Mouse (Mus musculus): ENCODE measurements around the gene Senp3.

The Senp3 gene

DNA sequence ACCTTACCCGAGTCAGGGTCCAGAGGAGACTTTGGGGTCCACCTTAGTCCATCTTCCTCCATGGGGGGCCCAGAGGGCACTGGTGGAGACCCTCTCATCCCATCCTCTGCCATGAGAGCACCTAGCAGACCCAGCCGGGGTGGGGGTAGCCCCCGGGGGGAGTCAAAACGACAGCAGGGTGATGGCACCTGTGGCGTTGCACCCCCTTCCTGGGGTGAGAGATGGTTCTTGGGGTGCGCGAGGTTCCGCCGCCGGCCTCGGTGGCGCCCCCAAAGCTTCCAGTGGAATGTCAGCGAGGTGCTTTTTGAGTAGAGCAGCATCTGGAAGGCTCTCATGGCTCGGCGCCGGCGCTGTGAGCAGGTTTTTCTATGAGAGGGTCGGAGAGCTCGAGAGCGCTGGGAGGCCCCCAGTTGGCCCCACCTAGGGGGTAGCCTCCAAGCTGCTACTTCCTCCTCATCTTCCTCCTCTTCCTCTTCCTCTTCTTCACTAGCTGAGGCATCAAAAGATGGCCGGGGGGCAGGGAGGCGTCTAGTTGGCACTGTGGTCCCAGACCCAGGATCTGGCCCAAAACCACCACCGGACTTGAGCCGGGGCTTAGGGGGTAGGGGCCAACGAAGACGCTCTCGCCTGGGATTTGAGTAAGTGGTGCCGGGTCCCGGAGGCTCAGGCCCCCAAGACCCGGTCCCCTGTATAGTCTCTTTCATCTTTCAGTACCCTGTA is 1.6 kb downstream of the Senp3 start:
- no peak for DNase-seq

DNA sequence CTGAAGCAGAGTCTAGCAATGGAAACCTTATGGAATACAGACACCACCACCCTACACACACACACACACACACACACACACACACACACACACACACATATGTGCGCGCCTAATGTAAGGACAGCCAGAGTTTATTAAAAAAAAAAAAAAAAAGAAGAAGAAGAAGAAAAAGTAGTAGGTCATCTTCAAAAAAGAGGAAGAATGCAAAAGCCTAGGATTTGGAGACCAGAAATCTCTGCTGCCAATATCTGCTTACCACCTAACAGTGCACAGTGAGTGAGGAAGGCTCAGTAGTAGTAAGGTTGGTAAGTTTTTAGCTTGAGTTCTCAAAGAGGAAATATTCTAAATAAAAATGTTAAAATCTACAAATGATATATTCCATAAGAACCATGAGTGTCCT is 2.7 kb downstream of the Senp3 start:
- no peak for DNase-seq

DNA sequence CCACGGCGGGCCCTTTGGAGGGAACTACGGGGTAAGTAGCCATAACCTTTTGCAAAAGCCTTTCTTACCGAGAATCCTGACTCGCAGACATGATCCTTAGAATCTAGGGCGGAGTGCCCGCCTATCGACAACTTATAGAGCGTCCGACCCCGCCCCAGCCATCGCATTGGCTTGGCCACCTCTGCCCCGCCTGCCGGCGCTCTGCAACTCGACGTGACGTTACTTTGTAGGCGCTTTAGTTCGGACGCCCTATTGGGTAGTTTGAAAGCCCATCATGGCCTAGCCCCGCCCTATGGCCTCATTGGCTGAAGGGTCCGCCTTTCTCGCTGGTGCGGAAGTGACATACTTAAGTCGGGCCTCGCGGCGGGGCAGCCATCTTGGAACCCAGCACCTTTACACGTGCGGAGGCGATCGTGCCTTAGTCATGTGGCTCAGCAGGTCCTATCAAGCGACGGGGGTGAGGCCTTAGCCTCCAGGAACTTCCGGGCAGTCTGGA is 9.6 kb downstream of the Senp3 start, which contains the start of gene Eif4a1:
Gene Eif4a1, minus strand, starts transcription at position 213 of the 496 bp plus-strand sequence.
- peak; percentile 100 for DNase-seq

DNA sequence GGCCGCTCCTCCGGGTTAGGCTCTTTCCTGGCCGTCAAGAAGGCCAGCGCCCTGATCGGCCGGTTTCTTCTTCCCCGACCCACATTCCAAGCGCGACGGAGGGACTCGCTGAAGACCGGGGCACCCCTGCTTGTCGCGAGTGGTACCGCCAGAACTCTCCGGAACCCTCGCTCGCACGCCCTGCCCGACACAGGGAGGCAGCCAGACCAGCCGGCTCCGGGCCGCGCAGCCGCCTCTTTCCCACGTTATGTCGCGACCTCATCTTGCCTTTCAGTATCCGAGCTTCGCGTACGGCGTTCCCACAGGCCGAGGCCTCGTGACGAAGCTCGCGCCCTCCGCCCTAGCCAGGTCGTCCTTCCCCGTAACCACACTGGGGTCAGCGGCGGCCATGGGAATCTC is 10.2 kb downstream of the Senp3 start:
- DNase-seq = no peak

DNA sequence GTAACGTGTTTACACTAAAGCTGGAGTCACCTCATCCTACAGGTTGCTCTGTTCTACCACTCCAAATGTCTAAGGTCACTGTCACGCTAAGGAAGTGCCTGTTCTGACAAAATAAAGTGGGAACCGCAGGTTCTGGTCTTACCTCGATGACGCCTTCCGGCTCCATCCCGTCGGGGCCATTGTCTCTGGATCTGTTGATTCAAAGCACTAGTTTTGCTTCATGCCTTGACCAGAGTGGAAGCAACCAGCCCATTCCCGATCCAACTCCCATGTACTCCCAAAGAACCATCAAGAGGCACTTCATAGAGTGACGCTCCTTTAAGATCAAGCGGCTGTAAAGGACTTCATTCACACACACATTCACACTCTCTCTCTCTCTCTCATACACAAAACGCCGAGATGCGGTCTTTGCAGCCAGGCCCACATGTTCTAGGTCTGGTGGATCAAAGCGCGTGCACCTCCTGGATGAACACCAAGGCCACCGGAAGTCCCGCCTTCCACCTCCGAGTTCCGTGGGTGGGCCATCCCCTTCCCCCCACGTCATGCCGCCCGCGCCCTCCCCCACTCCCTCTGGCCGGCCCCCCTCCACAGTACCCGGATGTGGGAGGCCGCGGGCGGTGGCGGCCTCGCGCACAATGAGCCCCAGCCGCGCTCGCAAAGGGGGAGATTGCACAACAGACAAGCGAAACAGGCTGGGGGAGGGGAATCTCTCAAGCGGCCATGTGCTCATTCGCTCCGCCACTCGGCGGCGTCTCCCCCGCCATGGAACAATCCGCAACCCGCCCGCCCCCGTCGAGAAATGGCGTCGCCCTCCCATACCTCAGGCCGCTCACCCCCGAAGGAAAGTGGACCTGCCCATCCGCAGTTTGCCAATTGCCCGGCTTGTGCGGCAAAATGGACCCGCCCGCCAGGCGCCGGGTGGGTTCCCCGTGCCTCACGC is 10.8 kb downstream of the Senp3 start:
- DNase-seq = peak; percentile 94

DNA sequence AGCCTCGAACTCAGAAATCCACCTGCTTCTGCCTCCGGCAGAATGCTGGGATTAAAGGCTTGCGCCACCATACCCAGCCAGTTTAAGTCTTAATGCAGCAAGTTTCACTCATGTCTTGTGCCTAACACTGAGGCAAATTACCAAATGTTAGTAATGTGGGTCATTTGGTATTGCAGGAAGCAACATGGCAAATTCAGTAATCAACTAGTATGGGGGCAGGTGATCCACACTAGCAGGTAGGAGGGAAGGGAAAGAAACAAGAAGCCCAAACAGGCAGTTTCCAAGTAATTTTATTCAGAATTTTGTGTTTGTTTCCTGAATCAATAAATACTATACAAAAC is 15.2 kb downstream of the Senp3 start:
- DNase-seq = no peak

DNA sequence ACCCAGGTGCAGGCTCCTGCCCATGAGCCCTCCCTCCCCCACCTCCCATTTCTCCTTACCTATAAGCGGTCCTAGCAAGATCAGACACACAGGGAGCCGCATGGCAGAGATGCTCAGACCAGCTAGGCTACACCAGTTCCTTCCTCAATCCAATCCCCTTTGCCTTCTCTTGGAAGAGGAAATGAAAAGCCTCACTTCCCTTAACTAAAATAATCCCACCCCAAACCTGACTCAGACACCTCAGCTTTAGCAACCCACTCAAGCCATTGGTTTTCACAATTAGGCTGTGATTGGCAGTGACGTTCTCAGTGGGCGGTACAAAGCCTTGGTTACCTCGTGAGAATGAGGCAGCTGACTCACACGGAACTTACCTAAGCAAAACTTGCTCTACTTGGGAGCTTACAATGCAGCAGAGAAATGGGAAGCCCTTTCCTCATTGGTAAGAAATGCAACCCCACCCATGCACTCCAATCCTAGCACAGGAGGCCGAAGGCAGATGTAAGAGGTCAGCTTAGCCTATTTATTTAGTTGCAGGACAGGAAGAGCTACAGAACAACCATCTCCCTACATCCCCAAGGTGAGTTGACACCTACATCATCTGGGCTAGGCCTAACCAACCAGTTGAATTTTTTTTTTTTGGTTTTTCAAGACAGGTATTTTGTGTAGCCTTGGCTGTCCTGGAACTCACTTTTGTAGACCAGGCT is 15.8 kb downstream of the Senp3 start, which contains the start of gene Cd68:
Gene Cd68, minus strand, starts transcription at position 193 of the 704 bp plus-strand sequence.
- DNase-seq = no peak

DNA sequence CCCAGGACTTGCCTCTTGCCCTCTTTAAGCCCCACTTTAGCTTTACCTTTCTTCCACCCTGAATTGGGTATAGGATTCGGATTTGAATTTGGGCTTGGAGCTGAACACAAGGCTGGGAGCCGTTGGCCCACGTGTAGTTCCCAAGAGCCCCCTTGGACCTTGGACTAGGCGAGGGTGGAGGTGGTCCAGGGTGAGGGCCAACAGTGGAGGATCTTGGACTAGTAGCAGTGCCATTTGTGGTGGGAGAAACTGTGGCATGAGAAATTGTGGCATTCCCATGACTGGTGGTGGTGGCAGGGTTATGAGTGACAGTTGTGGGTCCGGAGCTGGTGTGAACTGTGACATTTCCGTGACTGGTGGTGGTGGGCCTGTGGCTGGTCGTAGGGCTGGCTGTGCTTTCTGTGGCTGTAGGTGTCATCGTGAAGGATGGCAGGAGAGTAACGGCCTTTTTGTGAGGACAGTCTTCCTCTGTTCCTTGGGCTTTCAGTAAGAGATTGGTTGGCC is 16.4 kb downstream of the Senp3 start:
- no peak for DNase-seq

DNA sequence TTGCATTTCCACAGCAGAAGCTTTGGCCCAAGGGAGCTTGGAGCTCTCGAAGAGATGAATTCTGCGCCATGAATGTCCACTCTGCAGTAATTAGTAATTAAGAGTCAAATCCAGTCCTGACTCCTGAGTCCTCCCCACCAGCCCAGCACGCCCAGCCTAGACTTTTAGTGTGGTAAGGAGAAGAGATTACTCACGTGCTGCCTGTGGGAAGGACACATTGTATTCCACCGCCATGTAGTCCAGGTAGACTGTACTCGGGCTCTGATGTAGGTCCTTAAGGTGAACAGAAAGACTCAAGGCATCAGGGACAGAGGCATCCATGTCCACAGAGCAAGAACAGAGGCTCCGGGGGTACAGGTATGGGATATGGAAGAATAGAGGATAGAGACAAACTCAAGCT is 17.0 kb downstream of the Senp3 start:
- DNase-seq = no peak

DNA sequence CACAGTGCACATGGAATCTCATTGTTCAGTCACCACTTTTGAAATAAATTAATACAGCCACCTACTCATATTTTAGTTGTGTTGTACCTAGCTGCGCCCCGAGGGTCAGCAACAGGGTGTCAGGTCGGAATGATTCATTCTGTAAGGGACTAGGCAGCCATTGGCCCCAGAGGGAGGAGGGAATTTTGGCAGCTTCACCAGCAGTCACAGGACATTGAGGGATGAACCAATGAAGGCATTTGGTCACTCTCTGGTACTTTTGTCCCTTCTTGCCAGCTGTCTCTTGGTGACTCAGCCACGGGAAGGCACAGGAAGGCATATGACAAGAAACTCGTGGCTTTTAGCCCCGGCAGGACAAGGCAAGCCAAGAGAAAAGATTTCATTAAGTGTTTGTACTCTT is 18.1 kb downstream of the Senp3 start:
- no peak for DNase-seq

DNA sequence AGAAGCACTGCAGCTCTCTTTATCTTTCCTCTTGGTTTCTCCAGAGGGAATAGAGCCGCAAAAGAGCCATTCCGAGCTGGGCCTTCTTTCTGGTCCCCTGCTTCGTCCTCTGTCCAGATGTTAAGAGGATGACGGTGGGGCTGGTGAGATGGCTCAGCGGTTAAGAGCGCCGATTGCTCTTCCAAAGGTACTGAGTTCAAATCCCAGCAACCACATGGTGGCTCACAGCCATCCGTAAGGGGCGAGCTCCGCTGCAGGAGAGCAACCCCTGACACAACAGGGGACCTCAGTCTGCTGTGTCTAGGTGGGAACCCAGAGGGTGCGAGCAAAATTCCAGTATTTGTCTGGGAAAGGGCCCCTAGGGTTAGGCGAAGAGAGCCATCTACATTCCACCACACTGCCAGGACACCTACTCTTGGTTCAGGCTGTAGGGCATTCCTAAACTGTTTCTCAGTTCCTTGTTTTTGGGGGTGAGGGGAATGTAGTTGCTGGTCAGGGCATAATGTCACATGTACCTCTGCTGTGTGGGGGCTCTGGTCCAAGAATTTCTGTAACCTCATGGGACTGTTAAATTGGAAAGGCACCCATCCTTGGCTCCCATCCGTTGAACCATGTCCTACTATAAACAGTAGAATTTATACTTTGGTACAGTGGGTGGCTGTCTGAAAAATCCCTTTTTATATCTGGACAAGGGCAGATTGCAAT is 18.8 kb downstream of the Senp3 start:
- peak; percentile 50 for DNase-seq

DNA sequence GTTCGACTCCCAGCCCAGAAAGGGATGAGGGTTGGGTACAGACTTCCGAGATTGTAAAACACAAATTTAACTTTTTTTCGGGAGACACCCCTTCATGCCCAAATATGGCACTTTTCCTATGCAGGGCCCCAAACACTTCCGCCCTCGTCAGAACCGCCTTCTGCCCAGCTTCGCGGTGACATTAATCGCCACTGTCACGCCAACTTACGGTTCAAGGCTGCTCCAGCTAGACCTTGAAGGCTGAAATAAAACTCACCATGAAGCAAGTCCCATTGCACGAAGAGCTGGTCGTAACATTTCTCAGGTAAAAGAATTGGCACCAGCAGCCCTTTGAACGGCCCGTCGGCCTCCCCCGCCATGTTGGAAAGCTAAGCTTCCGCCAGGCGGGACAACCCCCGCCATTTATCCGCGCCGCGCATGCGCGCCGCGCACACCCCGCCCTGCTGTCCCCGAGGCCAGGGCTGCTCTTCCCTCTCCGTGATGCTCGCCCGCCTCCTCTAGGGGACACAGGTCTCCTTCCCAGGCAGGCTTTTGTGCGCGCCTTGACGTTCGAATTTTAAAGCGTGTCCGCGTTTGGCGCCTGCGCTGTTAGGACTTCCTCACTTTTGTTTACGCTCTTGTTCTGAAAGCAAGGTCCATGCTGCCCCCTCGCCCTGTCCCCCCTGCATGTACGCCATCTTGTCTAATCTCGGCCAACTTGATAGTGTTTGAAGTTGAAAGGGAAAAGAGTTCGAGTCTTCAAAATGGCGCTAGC is 19.5 kb downstream of the Senp3 start, which contains the start of gene Mpdu1:
Gene Mpdu1, minus strand, starts transcription at position 430 of the 754 bp plus-strand sequence.
- peak; percentile 91 for DNase-seq

DNA sequence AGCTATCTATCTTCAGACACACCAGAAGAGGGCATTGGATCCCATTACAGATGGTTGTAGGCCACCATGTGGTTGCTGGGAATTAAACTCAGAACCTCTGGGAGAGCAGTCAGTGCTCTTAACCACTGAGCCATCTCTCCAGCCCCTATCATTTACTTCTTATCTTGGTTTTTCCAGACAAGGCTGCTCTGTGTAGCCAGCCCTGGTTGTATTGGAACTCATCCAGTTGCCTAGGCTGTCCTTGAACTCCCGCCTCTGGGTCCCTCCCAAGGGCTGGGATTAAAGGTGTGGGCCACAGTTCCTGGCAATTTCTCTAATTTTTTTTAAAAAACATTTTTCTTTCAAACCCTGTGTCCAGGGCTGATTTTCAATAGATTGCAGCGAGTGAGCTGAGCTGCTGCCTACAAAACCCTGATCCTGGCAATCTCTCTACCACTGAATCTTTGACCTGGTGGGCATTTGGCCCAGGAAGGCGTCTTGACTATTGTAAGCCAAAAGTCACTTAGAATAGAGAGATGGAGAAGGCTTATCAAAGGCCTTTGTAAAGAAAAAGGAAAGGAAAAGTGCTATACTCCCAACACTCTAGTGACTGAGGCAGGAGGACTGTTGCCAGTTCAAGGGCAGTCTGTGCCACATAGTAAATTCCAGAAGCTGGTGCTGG is 20.5 kb downstream of the Senp3 start:
- no peak for DNase-seq

DNA sequence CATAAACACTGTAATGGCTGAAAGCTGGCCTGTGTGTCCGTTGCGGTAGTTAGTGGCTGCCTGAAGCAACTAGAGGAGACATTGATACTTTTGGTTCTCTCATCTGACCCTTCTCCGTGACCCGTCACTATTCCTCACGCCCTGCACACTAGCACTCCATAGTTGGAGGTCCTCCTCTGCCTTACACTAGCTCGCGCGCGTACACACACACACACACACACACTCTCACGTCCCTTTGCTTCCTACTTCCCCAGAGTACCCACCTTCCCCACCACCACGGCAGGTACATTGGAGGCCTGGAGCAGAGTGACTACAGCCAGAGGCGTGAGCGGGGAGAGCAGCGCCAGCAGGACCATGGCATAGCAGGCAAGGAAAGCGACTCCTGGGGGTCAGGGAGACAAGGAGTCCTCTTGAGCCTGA is 24.4 kb downstream of the Senp3 start:
- no peak for DNase-seq

DNA sequence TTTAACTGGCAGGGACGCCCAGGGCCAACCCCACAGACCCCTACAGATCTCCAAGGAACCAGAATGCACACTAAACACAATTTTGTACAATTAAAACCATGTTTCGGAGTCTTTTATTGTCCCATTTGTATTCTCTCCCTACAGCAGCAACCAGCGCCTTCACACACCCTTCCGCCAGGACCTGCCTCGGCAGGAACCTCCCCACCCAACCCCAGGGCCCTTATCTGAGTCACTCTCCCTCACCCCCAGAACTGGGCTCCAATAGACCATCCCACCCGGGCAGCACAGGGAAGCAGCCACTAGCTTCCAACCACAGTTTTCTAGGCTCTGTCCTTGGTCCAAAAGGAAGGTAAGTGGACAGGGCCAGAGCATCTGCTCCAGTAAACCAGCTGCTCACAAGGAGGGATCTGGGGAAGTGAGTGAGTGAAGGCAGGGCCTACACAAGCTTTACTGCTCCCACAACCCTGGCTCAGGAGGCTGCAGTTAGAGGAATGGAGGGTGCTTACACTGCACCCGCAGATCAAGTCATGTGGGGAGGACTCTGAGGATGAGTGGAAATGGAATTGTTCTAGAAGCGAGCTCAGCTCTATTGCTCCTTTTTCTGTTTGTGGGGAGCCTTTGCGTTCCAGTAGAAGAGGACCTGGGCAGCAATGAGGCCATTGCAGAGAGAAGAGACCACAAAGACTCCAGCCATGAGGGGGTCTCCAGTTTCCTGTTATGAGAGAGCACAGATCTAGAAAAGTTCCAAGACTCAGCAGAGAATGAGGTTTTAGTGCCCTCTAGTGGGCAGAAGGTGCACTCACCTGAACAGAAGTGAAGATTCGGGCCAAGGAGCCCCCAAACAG is 25.0 kb downstream of the Senp3 start:
- peak; percentile 54 for DNase-seq

DNA sequence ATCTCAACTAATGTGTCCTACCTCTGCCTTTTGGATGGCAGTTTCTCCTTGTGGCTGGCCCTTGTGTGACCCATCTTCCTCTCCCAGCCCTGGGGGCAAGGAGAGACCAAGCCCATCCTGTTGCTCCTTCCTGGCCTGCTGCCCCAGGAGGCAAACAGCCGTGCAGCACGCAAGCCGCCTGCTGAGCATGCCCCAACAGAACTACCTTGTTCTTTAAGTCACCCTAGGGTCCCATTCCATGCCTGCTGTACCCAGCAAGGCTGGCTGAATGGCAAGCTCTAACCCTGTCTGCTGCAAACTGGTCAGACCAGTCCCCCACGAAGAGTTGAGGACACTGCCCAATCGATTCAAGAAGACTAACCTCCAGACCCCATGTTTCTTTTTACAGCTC is 25.8 kb downstream of the Senp3 start:
- no peak for DNase-seq

DNA sequence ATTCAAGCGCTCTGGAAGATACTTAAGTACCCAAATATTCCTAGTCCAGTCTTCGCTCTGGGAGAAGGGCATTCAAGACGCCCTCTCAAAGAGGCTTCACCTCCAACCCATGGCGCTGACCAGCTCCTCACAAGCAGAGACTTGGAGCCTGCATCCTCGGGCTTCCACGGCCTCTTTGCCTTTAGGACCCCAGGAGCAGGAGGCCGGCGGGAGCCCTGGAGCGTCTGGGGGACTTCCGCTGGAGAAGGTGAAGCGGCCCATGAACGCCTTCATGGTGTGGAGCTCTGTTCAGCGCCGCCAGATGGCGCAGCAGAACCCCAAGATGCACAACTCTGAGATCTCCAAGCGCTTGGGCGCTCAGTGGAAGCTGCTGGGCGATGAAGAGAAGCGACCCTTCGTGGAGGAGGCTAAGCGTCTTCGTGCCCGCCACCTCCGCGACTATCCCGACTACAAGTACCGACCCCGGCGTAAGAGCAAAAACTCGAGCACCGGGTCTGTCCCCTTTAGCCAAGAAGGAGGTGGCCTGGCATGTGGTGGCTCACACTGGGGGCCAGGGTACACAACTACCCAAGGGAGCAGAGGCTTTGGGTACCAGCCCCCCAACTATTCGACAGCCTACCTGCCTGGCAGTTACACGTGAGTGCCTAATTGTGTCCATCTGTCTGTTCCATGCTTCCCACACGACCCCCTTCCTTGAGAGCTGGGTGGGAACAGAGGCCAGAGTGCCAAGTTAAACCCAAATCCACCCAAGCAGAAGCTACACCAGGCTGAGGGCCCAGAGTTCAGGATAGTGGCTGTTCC is 26.4 kb downstream of the Senp3 start, which contains the start of gene Sox15:
Gene Sox15, plus strand, starts transcription at position 51 of the 801 bp plus-strand sequence.
- peak; percentile 72 for DNase-seq

DNA sequence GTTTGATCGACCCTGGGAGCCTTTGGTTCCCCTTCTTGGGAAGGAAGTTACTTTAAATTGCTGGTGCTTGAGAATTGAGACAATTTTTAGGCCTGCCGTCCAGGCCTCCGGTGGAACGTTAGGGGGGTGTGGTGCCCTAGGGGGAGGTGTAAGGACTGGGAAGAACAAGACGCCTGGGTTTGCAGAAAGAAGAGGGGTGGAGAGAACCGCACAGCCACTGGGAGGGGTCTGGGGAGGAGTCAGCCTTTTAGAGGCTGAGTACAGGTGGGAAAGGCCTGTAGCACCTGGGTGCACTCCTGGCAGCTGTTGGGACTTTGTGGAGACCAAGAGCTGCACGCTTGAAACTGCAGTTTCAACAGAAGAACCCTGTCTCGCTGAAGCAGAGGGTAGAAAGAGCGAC is 27.1 kb downstream of the Senp3 start:
- DNase-seq = no peak

DNA sequence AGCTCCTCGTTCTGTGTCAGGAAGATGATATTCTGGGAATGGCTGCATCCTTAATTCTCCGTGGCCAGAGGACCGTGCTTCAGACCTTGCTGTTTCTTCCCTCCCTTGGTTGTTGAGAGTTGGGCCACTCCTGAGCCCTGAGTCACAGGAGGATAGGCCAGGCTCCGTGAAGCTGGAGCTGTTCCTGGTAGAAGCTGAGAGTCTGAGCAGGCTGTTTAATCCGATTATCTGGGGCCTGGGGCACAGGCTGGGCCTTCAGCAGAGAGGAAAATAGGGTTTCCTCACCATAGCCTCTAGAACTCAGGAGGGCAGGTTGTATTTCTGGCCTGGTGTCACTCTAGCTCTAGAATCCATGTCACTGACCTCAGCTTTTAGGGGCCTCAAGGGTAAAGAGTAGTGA is 28.5 kb downstream of the Senp3 start:
- no peak for DNase-seq
